Mouse (Mus musculus): ENCODE results near the gene Tnfrsf18. TPM values are rescaled to one million over a fixed set of nuclear protein-coding genes. Genes with fewer than 3 reads are reported as not detected.

Tnfrsf18 gene
- polyA plus RNA-seq, 1 experiment from 2014 or later: 2.7 TPM

DNA sequence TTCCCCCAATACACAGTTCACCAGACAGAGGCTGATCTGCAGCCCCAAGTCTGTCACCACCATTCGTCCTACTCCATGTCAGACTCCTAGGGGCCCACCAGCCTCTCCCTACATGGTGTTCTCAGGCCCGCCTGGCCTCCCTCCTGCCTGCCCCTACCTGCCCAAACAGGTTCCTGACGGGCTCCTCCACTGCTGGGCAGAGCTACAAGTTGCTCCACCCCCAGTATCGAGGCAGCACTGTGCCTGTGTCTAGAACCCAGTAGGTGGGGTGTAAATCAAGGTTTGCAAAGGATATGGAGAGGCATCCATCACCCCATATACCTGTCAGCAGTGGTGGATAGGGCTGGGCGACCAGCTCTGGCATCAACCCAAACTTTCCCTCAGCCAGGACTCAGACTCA is 33.3 kb downstream of the Tnfrsf18 start, which contains the start of gene Ttll10:
Gene Ttll10 (minus strand): TSS at position 154 of the 400 bp plus-strand sequence.
- no peaks in the 10 kb centered on the region for H3K36me3 ChIP-seq (ENCODE audit: control insufficient read depth, insufficient read depth, low read length)
- H3K27me3 ChIP-seq (replicated peaks; ENCODE audit: control insufficient read depth, insufficient read depth, low read length): no peaks in the 10 kb centered on the region
- WGBS: 43% methylated on average over 5 of the region's 5 CpGs
- peak within 1 kb of the TSS; percentile 86 for H3K27ac ChIP-seq (replicated peaks; ENCODE audit: low read depth, low read length)
- DNase-seq (ENCODE audit: low spot score) (peak; percentile 82), ATAC-seq (ENCODE audit: low read depth) (peak; percentile 85)
- H3K4me2 ChIP-seq (ENCODE audit: low read depth, low read length): peak within 1 kb of the TSS; percentile 47
- no peaks in the 10 kb centered on the region; the same call in 1 of the 2 replicates for H3K4me1 ChIP-seq (ENCODE audit: control insufficient read depth, insufficient read depth, low read length)
- H3K4me3 ChIP-seq (ENCODE audit: low read depth, low read length): peak within 1 kb of the TSS; percentile 37
- H3K9me3 ChIP-seq (ENCODE audit: control insufficient read depth, low read length): no peaks in the 10 kb centered on the region
- peak within 1 kb of the TSS; percentile 55 for H3K9ac ChIP-seq (ENCODE audit: low read depth, low read length)

DNA sequence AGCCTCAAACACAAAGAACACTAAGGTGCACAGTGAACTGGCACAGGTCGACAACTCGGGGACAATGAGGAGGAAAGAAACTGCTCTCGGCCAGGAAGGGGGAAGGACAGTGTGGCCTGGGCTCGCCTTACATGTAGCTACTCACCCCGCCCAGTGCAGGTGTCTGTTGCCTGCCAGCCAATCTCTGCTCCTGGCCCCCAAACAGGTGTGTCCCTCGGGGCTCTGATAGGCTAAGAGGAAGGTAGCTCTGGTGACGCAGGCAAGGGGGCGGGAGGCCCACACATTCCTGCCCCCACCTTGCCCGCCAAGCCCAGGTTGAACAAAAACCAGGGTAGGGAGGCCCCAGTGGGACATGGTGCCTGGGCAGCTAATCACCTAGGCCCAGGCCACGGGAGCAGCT is 33.7 kb downstream of the Tnfrsf18 start:
- ATAC-seq (ENCODE audit: low read depth) (peak; percentile 96), DNase-seq (ENCODE audit: low spot score) (peak; percentile 95)
- no peaks in the 10 kb centered on the region for H3K9me3 ChIP-seq (ENCODE audit: control insufficient read depth, low read length)
- no peaks in the 10 kb centered on the region for H3K36me3 ChIP-seq (ENCODE audit: control insufficient read depth, insufficient read depth, low read length)
- H3K27me3 ChIP-seq (replicated peaks; ENCODE audit: control insufficient read depth, insufficient read depth, low read length): no peaks in the 10 kb centered on the region
- peak overlapping the region; percentile 36 for H3K4me2 ChIP-seq (ENCODE audit: low read depth, low read length)
- H3K4me3 ChIP-seq (ENCODE audit: low read depth, low read length): peak overlapping the region; percentile 37
- H3K27ac ChIP-seq (replicated peaks; ENCODE audit: low read depth, low read length): peak overlapping the region; percentile 86
- H3K9ac ChIP-seq (ENCODE audit: low read depth, low read length): peak overlapping the region; percentile 55
- H3K4me1 ChIP-seq (ENCODE audit: control insufficient read depth, insufficient read depth, low read length): no peaks in the 10 kb centered on the region; the same call in 1 of the 2 replicates
- whole genome bisulfite sequencing: 27% methylated on average over 9 of the region's 10 CpGs

DNA sequence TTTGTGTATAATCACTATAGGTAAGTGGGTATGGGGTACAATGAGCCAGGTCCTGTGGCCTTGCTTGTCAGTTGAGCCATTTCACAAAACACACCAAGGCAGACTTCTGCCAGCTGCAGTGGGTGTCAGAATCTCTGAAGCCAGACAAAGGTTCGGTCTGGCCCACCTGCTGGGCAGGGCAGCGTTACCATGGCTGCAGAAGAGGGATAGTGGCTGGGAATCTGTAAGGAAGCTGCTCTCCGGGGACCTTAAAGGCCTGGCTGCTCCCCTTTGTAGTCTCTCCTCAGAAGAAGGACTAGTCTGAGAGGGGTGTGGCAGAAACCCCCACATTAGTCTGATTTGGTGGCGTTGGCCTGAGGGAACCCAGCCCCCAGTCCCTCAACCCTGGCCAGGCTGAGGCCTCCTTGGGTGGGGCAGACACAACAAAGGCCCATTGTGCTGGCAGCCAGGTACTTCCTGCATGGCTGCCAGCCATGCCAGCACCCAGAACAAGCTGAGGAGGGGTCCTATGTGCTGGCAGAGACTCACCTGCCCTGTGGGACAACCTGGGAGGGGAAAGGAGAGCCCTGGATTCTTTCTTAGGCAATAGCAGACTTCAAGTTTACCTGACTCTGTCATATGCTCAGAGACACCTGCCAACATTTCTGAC is 38.0 kb downstream of the Tnfrsf18 start:
- no peaks in the 10 kb centered on the region; the same call in 1 of the 2 replicates for H3K4me1 ChIP-seq (ENCODE audit: control insufficient read depth, insufficient read depth, low read length)
- H3K27me3 ChIP-seq (replicated peaks; ENCODE audit: control insufficient read depth, insufficient read depth, low read length): no peaks in the 10 kb centered on the region
- peak; percentile 46 for DNase-seq (ENCODE audit: low spot score)
- H3K27ac ChIP-seq (replicated peaks; ENCODE audit: low read depth, low read length): peak overlapping the region; percentile 17; the same call in 1 of the 2 replicates
- ATAC-seq (ENCODE audit: low read depth): no peak
- peak overlapping the region; percentile 36; the same call in 1 of the 2 replicates for H3K9ac ChIP-seq (ENCODE audit: low read depth, low read length)
- H3K9me3 ChIP-seq (ENCODE audit: control insufficient read depth, low read length): no peaks in the 10 kb centered on the region
- 10% methylated on average over 4 of the region's 4 CpGs for WGBS
- no peak overlapping the region for H3K4me3 ChIP-seq (ENCODE audit: low read depth, low read length)
- no peak overlapping the region for H3K4me2 ChIP-seq (ENCODE audit: low read depth, low read length)
- H3K36me3 ChIP-seq (ENCODE audit: control insufficient read depth, insufficient read depth, low read length): no peaks in the 10 kb centered on the region

DNA sequence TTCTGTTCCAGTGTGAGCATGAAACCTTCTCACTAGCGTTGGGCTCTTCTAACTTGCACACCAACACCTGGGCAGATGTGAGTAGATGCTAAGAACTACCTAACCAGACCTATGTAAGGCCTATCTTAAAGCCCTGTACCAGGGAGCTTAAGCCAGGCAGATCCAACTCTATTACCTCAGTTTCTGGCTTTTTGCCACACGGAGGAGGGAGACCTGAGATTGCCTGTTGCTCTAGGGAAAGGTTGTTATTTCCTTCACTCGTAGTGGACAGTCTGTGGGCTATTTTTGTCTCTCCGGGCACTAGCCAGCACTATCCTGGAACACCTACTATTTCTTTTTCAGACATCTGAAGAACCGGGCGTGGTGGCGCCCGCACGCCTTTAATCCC is 38.5 kb downstream of the Tnfrsf18 start:
- Histone ChIP-seq H3K27ac (replicated peaks; ENCODE audit: low read depth, low read length) (peak overlapping the region; percentile 17; the same call in 1 of the 2 replicates), H3K36me3 (ENCODE audit: control insufficient read depth, insufficient read depth, low read length) (no peaks in the 10 kb centered on the region), H3K27me3 (replicated peaks; ENCODE audit: control insufficient read depth, insufficient read depth, low read length) (no peaks in the 10 kb centered on the region), H3K4me3 (ENCODE audit: low read depth, low read length) (no peak overlapping the region), H3K9ac (ENCODE audit: low read depth, low read length) (no peak overlapping the region), H3K4me2 (ENCODE audit: low read depth, low read length) (no peak overlapping the region), H3K4me1 (ENCODE audit: control insufficient read depth, insufficient read depth, low read length) (no peaks in the 10 kb centered on the region; the same call in 1 of the 2 replicates), H3K9me3 (ENCODE audit: control insufficient read depth, low read length) (no peaks in the 10 kb centered on the region)
- 80% methylated on average over 9 of the region's 9 CpGs for WGBS
- peak; percentile 42 for DNase-seq (ENCODE audit: low spot score)
- no peak for ATAC-seq (ENCODE audit: low read depth)

DNA sequence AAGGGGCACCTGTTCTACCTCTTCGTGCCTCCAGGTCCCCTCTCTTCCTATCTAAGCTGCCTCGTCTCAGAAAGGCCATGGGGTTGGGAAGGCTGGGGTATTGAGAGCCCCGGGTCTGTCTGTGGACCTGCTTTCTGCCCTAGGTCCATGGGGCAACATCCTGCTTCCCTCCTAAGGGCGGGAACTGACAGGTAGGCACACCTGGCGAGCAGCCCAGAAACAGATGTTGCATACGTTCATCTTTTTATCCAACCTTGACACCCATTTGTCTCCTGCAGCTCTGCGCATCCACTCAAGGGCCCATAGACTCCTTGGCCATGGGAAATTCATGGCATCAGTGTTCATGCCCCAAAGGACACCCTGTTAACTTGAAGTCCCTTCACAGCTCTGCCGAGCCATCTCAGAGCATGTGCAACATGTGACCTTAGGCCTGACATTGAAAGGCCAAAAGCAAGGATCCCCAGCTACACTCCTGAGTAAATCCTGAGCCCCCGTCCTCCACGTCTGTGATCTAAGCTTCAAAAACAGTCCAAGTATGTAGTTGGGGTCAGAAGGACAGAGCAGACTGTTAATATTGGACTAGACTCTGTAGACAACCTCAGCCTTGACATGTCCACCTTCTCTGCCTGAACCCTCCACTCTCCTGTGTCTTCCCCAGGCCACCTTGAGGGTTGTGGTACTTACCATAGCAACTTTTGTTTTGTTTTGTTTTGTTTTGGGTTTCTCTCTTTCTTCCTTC is 39.4 kb downstream of the Tnfrsf18 start:
- 87% methylated on average over 10 of the region's 10 CpGs for WGBS
- no peaks in the 10 kb centered on the region for H3K9me3 ChIP-seq (ENCODE audit: control insufficient read depth, low read length)
- no peaks in the 10 kb centered on the region for H3K36me3 ChIP-seq (ENCODE audit: control insufficient read depth, insufficient read depth, low read length)
- H3K4me2 ChIP-seq (ENCODE audit: low read depth, low read length): no peak overlapping the region
- peaks cover 4% of the 10 kb centered on the region; the same call in 1 of the 2 replicates for H3K4me1 ChIP-seq (ENCODE audit: control insufficient read depth, insufficient read depth, low read length)
- no peak overlapping the region for H3K9ac ChIP-seq (ENCODE audit: low read depth, low read length)
- no peak overlapping the region for H3K4me3 ChIP-seq (ENCODE audit: low read depth, low read length)
- no peak for ATAC-seq (ENCODE audit: low read depth)
- H3K27ac ChIP-seq (replicated peaks; ENCODE audit: low read depth, low read length): no peak overlapping the region
- no peak for DNase-seq (ENCODE audit: low spot score)
- no peaks in the 10 kb centered on the region for H3K27me3 ChIP-seq (replicated peaks; ENCODE audit: control insufficient read depth, insufficient read depth, low read length)

DNA sequence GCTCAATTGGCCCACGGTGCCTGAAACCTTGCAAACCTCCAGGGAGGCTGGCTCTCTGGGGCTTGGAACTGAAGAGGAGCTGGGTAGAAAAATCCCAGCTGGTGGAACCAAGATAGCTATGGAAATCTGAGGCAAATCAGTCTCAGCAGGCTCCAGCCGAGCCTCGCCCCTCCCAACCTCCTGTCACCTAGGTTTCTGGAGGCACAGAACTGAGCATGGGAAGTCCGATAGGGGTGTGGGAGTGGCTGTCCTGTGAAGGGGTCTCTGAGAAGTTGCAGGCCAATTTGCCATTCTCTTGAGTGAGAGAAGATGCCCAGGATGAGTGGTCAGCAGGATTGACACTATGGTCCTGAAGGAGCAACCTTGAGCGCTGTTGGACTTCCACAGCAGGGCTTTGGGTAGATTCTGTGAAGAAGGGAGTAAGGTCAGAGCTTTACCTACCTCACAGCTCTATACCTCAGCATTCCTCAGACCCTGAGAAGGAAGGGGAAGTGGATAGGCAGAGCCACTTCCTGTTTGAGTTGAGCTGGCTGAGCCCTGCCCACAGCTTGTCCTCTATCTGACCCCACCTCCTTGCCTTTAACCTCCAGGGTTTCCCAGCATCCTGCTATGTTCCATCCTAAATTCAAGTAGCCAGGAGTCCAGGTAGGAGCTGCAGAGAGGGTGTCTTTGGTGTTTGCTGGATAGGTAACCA is 41.4 kb downstream of the Tnfrsf18 start:
- Histone ChIP-seq H3K9ac (ENCODE audit: low read depth, low read length) (no peak overlapping the region), H3K36me3 (ENCODE audit: control insufficient read depth, insufficient read depth, low read length) (no peaks in the 10 kb centered on the region), H3K9me3 (ENCODE audit: control insufficient read depth, low read length) (no peaks in the 10 kb centered on the region), H3K27ac (replicated peaks; ENCODE audit: low read depth, low read length) (no peak overlapping the region), H3K4me3 (ENCODE audit: low read depth, low read length) (no peak overlapping the region), H3K4me1 (ENCODE audit: control insufficient read depth, insufficient read depth, low read length) (peaks cover 7% of the 10 kb centered on the region; the same call in 1 of the 2 replicates), H3K4me2 (ENCODE audit: low read depth, low read length) (no peak overlapping the region), H3K27me3 (replicated peaks; ENCODE audit: control insufficient read depth, insufficient read depth, low read length) (no peaks in the 10 kb centered on the region)
- DNase-seq (ENCODE audit: low spot score) (no peak), ATAC-seq (ENCODE audit: low read depth) (no peak)
- 76% methylated on average over 5 of the region's 5 CpGs for WGBS

DNA sequence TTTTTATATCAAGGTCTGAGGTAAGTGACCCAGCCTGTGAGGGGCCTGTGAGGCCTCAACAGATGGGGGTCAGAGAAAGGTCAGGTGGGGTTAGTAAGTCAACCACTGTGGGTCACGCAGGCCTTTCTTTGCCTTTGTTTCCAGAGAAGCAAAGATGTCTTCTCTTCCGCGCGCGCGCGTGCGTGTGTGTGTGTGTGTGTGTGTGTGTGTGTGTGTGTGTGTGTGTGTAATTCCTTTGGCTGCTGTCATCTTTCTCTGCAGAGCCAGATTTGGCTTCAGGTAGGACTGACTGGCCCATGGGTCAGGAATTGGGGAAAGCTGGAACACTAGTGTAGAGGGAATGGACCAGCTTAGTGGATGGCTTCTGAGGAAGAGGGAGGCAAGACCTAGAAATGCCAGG is 43.7 kb downstream of the Tnfrsf18 start:
- Histone ChIP-seq H3K4me3 (ENCODE audit: low read depth, low read length) (no peak overlapping the region), H3K27me3 (replicated peaks; ENCODE audit: control insufficient read depth, insufficient read depth, low read length) (no peaks in the 10 kb centered on the region), H3K9me3 (ENCODE audit: control insufficient read depth, low read length) (no peaks in the 10 kb centered on the region), H3K27ac (replicated peaks; ENCODE audit: low read depth, low read length) (no peak overlapping the region), H3K4me2 (ENCODE audit: low read depth, low read length) (no peak overlapping the region), H3K36me3 (ENCODE audit: control insufficient read depth, insufficient read depth, low read length) (no peaks in the 10 kb centered on the region), H3K4me1 (ENCODE audit: control insufficient read depth, insufficient read depth, low read length) (peaks cover 7% of the 10 kb centered on the region; the same call in 1 of the 2 replicates), H3K9ac (ENCODE audit: low read depth, low read length) (no peak overlapping the region)
- ATAC-seq (ENCODE audit: low read depth) (no peak), DNase-seq (ENCODE audit: low spot score) (no peak)
- WGBS: 88% methylated on average over 8 of the region's 8 CpGs

DNA sequence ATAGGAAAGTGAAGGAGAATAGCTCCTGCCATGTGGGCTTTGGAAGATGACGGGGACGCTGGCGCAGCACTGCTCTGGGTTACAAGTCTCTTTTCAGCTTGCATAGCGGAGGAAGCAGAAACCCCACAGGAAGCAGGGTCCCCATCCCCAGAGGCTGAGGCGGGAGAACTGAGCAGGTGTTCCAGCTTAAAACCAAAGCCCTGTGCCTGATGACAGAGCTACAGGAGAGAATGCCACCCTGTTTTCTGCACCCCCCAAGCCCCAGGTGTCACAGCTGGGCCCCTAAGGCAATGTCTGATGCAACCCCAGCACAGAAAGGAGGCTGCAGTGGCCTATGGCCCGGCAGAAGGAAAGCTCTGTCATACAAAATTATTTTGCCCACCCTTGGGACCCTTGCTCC is 44.3 kb downstream of the Tnfrsf18 start:
- DNase-seq (ENCODE audit: low spot score) (peak; percentile 41), ATAC-seq (ENCODE audit: low read depth) (peak; percentile 76)
- H3K4me3 ChIP-seq (ENCODE audit: low read depth, low read length): no peak overlapping the region
- no peaks in the 10 kb centered on the region for H3K36me3 ChIP-seq (ENCODE audit: control insufficient read depth, insufficient read depth, low read length)
- 0 out of 2 replicates have a peak overlapping the region, but pooled peaks have one; percentile 21 for H3K27ac ChIP-seq (replicated peaks; ENCODE audit: low read depth, low read length)
- WGBS: 44% methylated on average over 5 of the region's 6 CpGs
- H3K4me2 ChIP-seq (ENCODE audit: low read depth, low read length): no peak overlapping the region
- no peaks in the 10 kb centered on the region for H3K9me3 ChIP-seq (ENCODE audit: control insufficient read depth, low read length)
- H3K9ac ChIP-seq (ENCODE audit: low read depth, low read length): peak overlapping the region; percentile 14; the same call in 1 of the 2 replicates
- peaks cover 7% of the 10 kb centered on the region; the same call in 1 of the 2 replicates for H3K4me1 ChIP-seq (ENCODE audit: control insufficient read depth, insufficient read depth, low read length)
- no peaks in the 10 kb centered on the region for H3K27me3 ChIP-seq (replicated peaks; ENCODE audit: control insufficient read depth, insufficient read depth, low read length)

All from embryonic facial prominence, embryonic 14.5 days (tissue).